Mouse (Mus musculus) c-Kit-positive CD71-positive TER-119-positive erythroid progenitor cells, embryonic 14.5 days (primary cell): Measurements from ENCODE around the gene Ankrd12.

Source experiments
- DNase-seq: peaks from one replicate; pipeline ENCODE4 v3.0.0-alpha.2; 2013; ENCODE audit warnings: low spot score

Ankrd12 gene

DNA sequence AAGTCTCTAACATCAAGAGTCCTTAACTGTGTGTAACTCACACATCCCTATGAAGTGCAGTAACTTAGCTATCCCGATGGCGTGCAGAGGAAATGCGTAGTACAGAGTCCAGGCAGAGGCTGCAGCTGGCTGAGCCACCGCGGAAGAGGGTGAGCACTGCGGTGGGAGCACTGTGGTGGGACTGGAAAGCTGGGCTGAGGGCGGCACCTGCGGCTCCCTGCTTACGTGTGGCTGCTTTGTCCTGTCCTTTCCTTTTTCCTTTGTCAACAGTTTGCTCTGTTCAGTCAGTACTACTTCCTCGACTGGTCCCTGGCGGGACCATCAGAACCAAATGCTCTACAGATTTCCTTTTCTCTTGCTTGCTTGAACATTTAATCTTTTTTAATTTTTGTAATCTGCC lies 109.1 kb downstream of the Ankrd12 start:
- no peak for DNase-seq

DNA sequence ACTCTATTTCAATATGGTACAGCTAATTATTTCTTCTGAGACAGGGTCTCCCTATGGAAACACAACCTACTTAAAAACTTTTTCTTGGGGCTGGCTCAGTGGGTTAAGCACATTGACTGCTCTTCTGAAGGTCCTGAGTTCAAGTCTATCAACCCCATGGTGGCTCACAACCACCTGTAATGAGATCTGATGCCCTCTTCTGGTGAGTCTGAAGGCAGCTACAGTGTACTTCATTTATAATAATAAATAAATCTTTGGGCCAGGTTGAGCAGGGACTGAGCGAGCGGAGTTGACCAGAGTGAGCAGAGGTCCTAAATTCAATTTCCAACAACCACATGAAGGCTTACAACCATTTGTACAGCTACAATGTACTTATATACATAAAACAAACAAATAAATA lies 114.6 kb downstream of the Ankrd12 start:
- DNase-seq, result no peak

DNA sequence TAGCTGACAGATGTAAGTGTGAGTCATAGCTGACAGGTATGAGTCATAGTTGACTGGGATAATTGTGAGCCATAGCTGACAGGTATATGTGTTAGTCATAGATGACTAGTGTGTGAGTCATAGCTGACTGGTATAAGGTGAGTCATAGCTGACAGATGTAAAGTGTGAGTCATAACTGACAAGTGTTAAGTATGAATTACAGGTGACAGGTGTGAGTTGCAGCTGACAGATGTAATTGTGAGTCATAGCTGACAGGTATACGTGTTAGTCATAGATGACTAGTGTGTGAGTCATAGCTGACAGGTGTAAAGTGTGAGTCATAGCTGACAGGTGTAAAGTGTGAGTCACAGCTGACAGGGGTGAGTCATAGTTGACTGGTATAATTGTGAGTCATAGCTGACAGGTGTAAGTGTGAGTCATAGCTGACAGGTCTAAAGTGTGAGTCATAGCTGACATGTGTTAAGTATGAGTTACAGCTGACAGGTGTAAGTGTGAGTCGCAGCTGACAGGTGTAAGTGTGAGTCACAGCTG lies 115.2 kb downstream of the Ankrd12 start:
- peak; percentile 32 for DNase-seq

DNA sequence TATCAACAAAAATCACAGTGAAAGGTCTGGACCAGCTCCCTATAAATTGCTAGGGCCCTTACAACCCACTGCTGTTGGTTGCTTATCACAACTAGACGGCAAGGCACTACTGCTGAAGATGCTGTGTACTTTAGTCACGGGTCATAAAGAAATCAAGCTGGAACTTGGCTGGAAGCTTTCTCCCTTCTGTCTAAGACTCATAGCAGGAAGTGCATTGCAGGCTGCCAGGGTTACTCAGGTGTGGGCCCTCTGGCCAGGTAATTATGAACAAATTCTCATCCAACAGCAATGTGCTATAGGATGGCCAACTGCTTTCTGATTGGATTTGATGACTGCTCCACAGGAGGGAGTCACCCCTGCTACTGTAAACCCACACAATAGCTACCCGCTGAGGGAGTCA lies 117.9 kb downstream of the Ankrd12 start:
- DNase-seq, result no peak

DNA sequence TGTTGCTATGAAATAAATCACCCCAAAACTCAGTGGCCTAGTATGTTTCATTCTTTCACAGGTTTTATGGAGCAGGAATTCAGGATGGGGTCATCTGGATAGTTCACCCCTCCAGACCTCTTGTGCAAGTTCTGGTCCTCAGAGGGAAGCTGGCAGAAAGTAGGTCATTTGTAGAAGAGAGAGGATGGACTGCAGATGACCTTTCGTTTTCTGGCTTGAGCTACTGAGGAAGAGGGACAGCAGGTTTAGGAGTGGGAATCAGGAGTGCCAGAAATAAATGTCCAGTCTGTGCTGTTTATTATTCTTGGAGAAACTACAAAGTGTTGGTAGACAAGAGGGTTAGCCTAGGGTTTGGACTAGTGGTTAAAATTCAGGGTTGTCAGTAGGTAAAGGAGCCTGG lies 118.5 kb downstream of the Ankrd12 start:
- no peak for DNase-seq

DNA sequence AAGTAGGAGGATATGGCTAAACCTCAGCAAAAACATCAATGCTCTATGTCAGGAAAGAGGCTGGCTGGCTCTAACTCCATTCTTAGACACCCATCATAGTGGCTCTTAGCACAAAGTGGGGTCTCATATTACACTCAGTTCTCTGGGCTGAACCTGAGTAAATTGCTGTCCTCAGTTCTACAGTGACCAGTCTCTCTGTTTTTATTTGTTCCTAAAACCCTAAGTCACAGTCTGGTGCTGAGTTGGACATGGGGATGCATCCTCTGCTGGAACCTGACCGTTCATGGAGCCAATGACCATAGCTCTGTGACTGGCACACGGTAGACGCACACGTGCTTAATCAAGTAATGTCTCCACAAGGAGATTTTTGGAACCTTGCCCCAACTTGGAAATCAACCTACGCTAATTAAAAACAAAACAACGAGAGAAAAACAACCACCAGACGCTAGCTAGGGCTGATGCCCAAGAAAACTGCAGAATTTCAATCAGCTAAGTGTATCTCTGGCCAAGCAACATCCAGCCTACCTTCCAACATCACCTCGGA lies 119.0 kb downstream of the Ankrd12 start:
- DNase-seq, result no peak

DNA sequence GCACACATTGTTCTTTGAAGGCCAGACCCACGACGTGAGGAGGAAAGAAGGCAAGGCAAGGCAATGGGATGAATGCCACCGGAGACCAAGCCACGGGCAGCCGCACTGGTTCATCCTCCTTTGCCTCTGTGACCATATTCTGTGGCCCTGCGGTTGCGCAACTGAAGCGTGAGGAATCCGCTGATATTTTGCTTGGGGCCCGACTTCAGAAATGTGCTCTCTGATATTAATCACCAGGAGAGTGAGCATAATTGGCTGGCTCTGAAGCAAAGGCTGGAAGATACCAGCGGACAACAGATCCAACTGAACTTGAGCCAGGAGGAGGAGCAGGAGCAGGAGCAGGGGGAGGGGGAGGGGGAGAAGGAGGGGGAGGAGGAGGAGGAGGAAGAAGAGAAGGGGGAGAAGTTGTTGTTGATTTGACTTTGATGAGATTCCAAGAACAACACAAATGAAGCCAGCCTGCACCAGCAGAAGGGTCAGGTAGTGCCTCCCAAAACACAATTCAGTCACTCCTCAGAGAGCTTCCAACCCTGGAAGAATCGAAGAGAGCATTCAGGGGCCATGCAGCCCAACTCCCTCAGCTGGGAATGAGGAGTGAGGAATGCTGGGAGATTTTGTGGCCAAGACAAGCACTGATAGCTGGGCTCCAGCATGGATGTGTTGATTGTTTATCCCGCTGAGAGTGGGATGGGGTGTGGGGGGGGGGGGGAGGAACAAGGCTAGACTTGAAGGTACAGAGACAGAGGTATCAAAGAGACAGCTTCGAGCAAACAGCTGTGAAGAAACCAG lies 119.7 kb downstream of the Ankrd12 start:
- no peak for DNase-seq

DNA sequence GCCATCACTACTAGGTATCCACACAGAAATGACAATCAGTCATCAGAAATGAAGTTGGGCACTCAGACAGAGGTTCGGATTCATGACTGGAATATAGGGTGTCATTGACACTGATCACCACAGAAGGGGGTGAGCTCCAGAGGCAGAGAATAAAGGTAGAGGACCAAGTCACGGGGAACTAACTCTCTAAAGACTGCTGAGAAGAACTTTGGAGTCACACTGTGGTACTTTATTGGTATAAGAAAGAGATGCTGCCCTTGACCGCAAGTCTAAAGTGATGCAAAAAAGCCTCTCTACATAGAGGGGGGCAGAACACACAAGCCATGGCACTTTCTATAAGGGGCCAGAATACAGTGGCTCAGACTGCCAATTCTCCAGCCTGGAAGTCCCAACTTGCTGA lies 120.7 kb downstream of the Ankrd12 start:
- DNase-seq, result no peak

DNA sequence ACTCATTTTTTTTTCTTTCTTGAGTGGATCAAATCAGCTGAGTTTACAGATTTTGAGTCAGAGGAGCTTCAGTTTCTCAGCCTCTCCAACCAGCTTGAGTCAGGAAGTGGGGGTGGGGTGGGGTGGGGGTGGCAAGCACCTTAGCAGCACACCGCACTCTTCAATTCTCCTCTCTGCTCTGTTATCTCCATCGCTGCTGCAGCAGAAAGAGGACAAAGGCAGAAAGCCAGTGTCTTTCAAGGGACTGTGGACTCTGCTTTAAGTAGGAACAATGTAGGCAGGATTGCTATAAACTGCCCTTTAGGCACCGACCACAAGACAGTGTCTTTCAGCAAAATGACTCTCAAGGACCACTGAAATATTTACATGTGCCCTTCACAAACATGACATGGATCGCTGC lies 122.9 kb downstream of the Ankrd12 start:
- no peak for DNase-seq

DNA sequence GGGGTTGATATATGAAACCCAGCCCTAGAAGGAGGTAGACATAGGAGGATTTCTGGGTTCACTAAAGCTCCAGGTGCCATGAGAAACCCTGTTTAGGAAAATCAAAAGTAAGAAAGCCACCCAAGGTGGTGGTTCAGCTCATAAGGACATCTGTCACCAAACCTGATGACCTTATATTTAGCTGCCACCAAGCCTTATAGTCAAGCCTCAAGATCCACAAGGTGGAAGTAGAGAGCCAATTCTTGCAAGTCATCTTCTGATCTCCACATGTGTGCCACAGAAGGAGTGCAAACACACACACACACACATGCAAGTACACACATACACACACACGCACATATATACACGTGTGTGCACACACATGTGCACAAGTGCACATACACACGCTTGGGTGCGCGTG lies 124.8 kb downstream of the Ankrd12 start:
- DNase-seq, result peak; percentile 45

DNA sequence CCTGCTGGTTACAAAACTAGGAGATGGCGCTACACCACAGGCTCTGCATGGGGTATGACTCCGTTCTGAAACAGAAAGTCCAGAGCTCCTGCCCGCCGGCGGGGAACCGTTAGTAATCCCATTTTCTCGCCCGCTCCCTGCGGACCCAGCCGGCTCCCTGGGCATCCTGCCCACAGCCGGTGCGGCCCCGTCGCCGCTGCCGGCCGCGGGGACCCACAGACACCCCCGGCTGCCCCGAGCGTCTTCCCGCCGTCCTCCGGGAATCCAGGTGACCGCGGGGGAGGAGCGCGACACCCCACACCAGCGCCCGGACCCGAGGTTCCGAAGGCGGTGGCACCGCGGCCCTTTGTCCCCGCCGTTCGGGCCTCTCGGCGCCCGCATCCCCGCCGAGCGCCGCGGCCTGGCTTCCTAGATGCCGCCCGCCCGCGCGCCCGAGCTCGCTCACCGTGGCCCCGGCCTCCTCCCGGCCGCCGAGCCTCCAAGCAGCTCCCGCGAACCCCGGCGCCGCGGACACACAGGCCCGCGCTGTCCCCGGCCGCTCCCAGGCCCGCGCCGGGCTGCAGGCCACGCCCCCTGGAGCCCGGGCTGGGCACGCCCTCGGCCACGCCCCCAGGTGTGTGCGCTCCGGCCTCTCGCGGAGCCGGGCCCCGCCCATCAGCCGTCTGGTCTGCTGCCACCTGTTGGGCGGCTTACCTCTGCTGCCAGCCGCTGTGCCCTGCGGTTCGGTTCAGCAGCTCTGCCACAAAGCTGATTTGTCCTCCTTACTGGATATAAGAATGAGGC lies 126.1 kb downstream of the Ankrd12 start, which contains the start of gene Twsg1:
Gene Twsg1 (minus strand): TSS at position 605 of the 783 bp plus-strand sequence.
- DNase-seq, result peak; percentile 88

DNA sequence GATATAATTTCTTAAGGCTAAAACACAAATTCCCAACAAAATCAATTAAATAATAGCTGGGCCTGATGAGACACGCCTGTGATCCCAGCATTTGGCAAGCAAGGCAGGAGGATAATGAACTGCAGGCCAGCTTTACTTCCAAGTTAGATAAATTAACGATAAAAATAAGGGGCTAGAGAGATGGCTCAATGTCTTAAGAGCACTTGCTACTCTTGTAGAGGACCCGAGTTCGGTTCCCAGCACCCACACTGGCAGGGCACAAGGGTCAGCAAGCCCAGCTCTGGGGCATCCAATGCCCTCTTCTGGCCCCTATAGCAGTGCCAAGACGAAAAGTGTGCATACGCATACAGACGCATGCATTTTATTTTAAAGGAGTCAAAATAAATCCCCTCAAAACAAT lies 126.7 kb downstream of the Ankrd12 start:
- DNase-seq, result peak; percentile 20

DNA sequence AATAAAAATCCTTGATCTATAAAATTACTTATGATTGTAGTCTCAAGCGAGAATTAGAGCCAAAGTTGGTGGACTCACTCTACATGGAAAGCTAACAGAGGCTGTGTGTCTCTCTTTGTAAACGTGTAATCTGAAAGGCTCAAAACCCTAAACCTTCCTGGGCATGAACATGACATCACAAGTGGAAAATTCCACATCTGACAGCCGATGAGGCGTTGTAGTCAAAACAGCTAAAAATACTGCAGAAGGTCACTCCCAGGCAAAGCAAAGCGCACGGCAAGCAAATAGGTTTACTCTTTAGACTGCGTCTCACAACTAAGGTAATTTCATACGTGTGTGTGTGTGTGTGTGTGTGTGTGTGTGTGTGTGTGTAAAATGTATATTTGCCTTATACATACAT lies 129.6 kb downstream of the Ankrd12 start:
- no peak for DNase-seq

DNA sequence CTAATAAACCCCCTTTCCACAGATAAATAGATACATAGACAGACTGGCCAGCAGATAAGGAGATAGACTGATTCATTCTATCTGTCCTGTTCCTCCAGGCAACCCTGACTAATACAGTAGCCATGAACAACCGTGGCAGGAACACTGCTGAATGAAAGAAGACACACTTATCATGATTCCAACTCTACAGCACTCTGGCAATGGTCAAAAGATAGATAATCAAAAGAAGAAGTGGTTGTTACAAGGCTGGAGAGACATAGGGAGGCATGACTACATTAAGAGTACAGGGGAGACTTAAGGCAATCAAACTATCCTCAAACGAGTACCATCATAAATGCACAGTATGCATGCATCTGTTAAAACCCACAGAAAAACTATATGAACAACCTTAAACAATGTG lies 131.5 kb downstream of the Ankrd12 start:
- no peak for DNase-seq

DNA sequence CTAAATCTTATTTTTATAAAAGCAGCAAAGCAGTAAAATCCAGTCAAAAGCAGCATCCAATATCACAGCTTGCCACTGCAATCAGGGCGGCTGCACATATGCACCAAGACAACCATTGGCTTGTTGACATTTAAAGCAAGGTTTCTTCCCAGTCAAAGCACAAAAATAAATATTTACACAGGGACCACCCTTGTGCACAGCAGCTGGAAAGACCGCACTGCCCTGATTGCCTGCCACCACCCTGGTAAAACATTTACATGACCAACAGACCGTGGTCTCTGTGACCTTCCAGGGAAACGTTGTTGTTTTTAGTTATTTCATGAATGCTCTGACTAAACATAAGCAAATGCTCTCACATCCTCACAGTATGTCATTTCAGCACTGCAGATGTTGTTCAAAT lies 134.5 kb downstream of the Ankrd12 start:
- no peak for DNase-seq

DNA sequence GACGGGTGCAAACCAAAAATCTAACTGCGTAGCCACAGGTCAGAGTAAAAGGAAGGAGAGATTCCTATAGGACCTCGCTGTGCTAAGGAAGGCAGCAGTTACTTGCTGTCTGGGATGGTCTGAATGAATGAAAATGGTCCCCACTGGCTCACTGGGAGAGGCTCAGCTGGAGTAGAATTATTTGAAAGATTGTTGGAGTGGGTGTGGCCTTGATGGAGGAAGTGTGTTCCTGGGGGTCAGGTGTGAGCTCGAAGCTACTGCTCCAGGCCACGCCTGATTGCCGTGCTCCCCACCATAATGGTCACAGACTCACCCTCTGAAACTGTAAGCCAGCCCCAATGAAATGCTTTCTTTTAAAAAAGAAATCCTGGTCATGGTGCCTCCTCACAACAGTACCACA lies 135.6 kb downstream of the Ankrd12 start:
- DNase-seq, result no peak

DNA sequence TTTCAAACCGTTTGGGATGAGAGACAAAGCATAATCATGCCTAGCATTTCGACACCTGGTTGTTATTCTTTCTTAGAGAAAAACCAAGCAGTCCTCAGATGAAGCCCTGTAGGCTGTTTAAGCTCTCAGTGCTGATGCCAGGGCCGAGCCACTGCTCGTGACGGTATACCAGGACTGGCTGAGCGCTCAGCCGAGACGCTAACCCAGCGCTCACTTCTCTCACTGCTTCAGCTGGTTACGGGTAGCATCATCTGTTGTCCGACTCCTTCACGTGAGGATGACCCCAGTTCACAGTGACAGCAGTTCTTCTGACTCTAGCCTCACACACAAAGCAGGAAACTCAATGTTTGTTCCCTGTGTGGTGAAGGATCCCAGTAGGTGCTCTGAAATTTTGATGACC lies 136.7 kb downstream of the Ankrd12 start:
- no peak for DNase-seq

DNA sequence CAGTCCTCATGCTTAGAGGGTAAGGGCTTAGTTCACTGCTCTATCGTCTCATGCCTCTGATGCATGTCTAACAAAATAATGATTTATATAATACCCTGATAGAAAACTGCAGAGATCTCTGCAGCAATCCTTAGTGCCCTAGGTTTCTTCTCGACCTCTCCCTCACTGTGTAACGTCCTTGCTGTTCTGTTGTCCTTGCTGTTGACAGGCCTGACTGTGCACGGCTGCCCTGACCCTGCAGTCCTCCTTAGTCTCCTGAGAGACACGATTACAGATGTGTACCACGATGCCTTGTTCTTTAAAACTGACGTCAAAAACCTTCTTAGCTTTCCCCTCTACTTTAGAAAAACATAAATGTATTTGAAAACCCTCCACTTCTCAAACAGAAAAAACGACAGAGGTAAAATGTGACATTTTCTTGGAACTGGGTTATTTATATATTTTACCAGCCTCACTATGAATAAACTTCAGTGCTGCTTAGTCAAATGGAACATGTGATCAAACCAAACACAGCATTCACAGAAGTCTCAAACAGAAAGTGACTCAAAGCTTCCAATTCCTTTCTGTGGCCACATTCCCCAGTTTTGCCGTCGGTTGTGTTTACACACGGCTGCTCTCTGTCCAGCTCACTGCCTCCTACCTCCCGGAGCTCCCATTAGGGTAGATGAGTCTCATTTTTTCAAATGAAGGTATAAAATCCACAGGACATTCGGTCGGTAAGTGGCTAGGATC lies 137.3 kb downstream of the Ankrd12 start:
- no peak for DNase-seq

DNA sequence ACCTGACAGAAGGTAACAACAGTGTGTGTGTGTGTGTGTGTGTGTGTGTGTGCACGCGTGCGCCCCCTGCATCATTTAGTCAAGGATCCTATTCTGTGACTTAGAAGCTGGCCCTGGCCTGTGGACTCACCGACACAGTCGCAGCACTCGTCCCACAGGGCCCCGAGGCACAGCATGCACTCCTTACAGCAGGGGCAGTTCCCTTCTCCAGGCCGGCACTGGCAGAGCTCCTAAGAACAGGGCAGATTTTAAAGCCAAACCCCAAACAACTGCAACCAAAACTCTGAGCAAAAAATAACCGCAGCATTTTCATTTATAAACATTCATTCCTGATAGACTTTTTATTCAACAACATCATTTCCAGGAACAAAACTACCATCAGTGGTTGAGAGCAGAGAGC lies 139.2 kb downstream of the Ankrd12 start:
- no peak for DNase-seq

DNA sequence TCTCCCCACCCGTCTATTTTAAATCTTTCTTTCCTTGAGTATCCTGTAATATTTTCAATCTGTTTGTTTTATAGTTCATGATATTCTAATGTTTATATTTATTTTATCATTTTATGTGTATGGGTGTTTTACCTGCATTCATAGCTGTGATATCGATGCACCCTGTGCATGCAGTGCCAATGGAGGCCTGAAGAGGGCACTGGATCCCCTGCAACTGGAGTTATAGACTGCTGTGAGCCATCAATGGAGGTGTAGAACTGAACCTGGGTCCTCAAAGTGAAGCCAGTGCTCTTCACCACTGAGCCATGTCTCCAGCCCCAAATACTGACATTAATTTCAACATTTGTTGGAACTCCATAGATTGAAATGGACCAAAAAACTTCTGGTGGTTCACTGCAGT lies 143.1 kb downstream of the Ankrd12 start:
- peak; percentile 26 for DNase-seq

DNA sequence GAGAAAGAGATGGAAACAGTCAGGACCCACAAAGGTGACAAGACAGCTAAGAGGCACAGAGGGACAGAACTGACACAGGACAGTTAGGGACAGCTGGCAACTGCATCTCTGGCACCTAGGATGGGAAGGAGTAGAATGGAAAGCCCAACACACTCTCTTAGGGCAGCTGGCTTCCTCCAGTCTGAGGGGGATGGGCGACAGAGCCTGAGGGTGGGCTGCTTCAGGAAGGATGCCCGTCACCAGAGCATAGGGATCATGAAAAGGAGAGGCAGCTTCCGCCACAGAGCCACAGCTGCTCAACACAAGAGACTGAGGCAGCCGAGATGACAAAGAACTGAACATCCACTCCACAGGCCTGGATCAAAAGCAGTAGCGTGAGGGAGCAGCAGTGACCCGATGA lies 145.4 kb downstream of the Ankrd12 start:
- no peak for DNase-seq

DNA sequence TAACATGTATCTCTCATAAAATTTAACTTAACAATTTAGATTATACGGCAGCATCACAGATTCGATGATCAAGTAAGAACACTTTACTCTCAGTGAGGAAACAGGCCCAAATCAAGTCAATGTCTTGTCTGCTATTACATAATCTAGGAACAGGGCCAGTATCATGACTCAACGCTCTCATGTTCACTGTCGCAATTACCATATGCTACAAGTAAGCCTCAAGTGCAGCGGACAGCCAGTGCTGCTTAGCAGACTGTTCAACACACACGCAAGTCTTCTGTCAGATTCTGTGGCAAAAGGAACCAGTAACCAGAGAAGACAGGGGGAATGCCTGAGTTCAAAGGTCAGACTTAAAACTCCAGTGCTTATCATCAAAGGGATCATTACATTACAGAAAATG lies 145.9 kb downstream of the Ankrd12 start:
- no peak for DNase-seq
